Mouse (Mus musculus) c-Kit-positive CD71-positive TER-119-positive erythroid progenitor cells, embryonic 14.5 days (primary cell): ENCODE measurements at regions not wholly inside any gene's neighbourhood (a gene's known extent, or its start where the extent isn't known, plus 50 kb on each side); places are given as distances from the start of the nearest gene placed in this dataset.
A peak's percentile ranks its signal among the peaks of the same experiment; 100 is the strongest.

ENCODE experiments used
- DNase-seq: peaks from one replicate; pipeline ENCODE4 v3.0.0-alpha.2; 2013; ENCODE audit warnings: low spot score

GRCm38 (mm10) chr1:13839619-13840308 is 2253.4 kb downstream of the 4930444P10Rik start:
- no peak for DNase-seq

- DNase-seq = no peak
Measured at GRCm38 (mm10) chr1:13834860-13835840, 2258.0 kb downstream of the 4930444P10Rik start.

GRCm38 (mm10) chr1:13807786-13808185 is 2285.3 kb downstream of the 4930444P10Rik start:
- DNase-seq = no peak

GRCm38 (mm10) chr1:13800460-13800859 is 2292.7 kb downstream of the 4930444P10Rik start:
- DNase-seq = no peak

GRCm38 (mm10) chr1:13798848-13799247 is 2294.3 kb downstream of the 4930444P10Rik start:
- no peak for DNase-seq

GRCm38 (mm10) chr1:13795196-13795595 is 2297.9 kb downstream of the 4930444P10Rik start:
- no peak for DNase-seq

- DNase-seq = peak; percentile 20
Measured at GRCm38 (mm10) chr1:13789318-13790085, 2303.6 kb downstream of the 4930444P10Rik start.

- no peak for DNase-seq
Measured at GRCm38 (mm10) chr1:13787016-13787415, 2306.1 kb downstream of the 4930444P10Rik start.

- DNase-seq = peak; percentile 40
Measured at GRCm38 (mm10) chr1:13784396-13784795, 2308.7 kb downstream of the 4930444P10Rik start.

GRCm38 (mm10) chr1:13782633-13783032 is 2310.5 kb downstream of the 4930444P10Rik start:
- DNase-seq = no peak

GRCm38 (mm10) chr1:13772106-13772505 is 2321.0 kb downstream of the 4930444P10Rik start:
- no peak for DNase-seq

- no peak for DNase-seq
Measured at GRCm38 (mm10) chr1:13771014-13771463, 2322.1 kb downstream of the 4930444P10Rik start.

- no peak for DNase-seq
Measured at GRCm38 (mm10) chr1:13752479-13752878, 2338.6 kb downstream of the A830018L16Rik start.

GRCm38 (mm10) chr1:13751381-13751780 is 2337.5 kb downstream of the A830018L16Rik start:
- DNase-seq = no peak
